Mouse (Mus musculus) ovary, adult 18-20 months (tissue): ENCODE measurements at regions not wholly inside any gene's neighbourhood (a gene's known extent, or its start where the extent isn't known, plus 50 kb on each side); places are given as distances from the start of the nearest gene placed in this dataset.

Source experiments
- DNase-seq: peaks from one replicate; pipeline ENCODE4 v3.0.0; 2022; ENCODE audit warnings: low spot score, mixed read lengths

GRCm38 (mm10) chr13:47580144-47580543 lies 457.7 kb downstream of the Rnf144b start:
- no peak for DNase-seq

- DNase-seq, result no peak
Observed at GRCm38 (mm10) chr13:47585158-47585557, 462.7 kb downstream of the Rnf144b start.

GRCm38 (mm10) chr13:47602646-47603045 lies 480.2 kb downstream of the Rnf144b start:
- DNase-seq, result peak; percentile 2

- no peak for DNase-seq
Observed at GRCm38 (mm10) chr13:47611439-47611838, 489.0 kb downstream of the Rnf144b start.

- DNase-seq, result no peak
Observed at GRCm38 (mm10) chr13:47636511-47637103, 514.2 kb downstream of the Rnf144b start.

GRCm38 (mm10) chr13:47642341-47642740 lies 519.9 kb downstream of the Rnf144b start:
- no peak for DNase-seq

- DNase-seq, result no peak
Observed at GRCm38 (mm10) chr13:47645081-47645480, 522.6 kb downstream of the Rnf144b start.

- no peak for DNase-seq
Observed at GRCm38 (mm10) chr13:47647693-47648092, 525.2 kb downstream of the Rnf144b start.

- no peak for DNase-seq
Observed at GRCm38 (mm10) chr13:47650093-47650492, 527.6 kb downstream of the Rnf144b start.

- no peak for DNase-seq
Observed at GRCm38 (mm10) chr13:47666470-47666869, 544.0 kb downstream of the Rnf144b start.

- DNase-seq, result peak; percentile 79
Observed at GRCm38 (mm10) chr13:47666956-47667701, 544.7 kb downstream of the Rnf144b start.

- no peak for DNase-seq
Observed at GRCm38 (mm10) chr13:47688131-47688530, 565.7 kb downstream of the Rnf144b start.

- DNase-seq, result no peak
Observed at GRCm38 (mm10) chr13:47693815-47694214, 567.2 kb upstream of the Id4 start.

GRCm38 (mm10) chr13:47695877-47696276 lies 565.2 kb upstream of the Id4 start:
- no peak for DNase-seq

GRCm38 (mm10) chr13:47700556-47700955 lies 560.5 kb upstream of the Id4 start:
- no peak for DNase-seq

GRCm38 (mm10) chr13:47707961-47708609 lies 552.9 kb upstream of the Id4 start:
- no peak for DNase-seq

- no peak for DNase-seq
Observed at GRCm38 (mm10) chr13:47709323-47709722, 551.7 kb upstream of the Id4 start.

- no peak for DNase-seq
Observed at GRCm38 (mm10) chr13:47712507-47712906, 548.5 kb upstream of the Id4 start.

GRCm38 (mm10) chr13:47716265-47716664 lies 544.8 kb upstream of the Id4 start:
- DNase-seq, result no peak

- DNase-seq, result no peak
Observed at GRCm38 (mm10) chr13:47720645-47721044, 540.4 kb upstream of the Id4 start.

GRCm38 (mm10) chr13:47734415-47734814 lies 526.6 kb upstream of the Id4 start:
- DNase-seq, result no peak

GRCm38 (mm10) chr13:47735426-47736063 lies 525.5 kb upstream of the Id4 start:
- DNase-seq, result no peak

GRCm38 (mm10) chr13:47748906-47749305 lies 512.1 kb upstream of the Id4 start:
- DNase-seq, result no peak
